Mouse (Mus musculus): Measurements from ENCODE around the gene Lix1l.
A peak's percentile ranks its signal among the peaks of the same experiment; 100 is the strongest.
"Not testable (repeated sequence)": the region's sequence is repeated elsewhere in the genome, so short reads cannot be mapped to it uniquely, and the experiment has no call there.

Lix1l gene

GRCm38 (mm10) chr3:96590657-96591056 lies 10.3 kb upstream of the Lix1l start:
- DNase-seq (ENCODE audit: low spot score): no peak

DNA sequence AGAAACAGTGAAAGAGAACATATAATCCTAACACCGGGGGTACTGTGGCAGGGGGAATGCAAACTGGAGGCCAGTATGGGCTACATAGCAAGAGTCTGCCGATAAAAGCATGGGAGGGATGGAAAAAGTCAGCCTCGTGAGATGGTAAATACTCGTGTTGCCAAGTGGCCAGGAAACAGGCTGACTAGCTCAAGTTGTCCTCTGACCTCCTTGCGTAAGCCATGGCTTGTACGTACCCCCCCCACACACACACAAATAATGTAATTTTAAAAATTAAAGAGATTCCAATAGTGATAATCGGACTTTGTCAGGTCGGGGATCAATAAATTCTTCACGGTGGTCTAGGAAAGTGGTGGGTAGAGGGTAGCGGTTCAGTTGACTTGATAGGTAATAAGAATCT lies 7.6 kb upstream of the Lix1l start:
- DNase-seq (ENCODE audit: low spot score): peak; percentile 26

DNA sequence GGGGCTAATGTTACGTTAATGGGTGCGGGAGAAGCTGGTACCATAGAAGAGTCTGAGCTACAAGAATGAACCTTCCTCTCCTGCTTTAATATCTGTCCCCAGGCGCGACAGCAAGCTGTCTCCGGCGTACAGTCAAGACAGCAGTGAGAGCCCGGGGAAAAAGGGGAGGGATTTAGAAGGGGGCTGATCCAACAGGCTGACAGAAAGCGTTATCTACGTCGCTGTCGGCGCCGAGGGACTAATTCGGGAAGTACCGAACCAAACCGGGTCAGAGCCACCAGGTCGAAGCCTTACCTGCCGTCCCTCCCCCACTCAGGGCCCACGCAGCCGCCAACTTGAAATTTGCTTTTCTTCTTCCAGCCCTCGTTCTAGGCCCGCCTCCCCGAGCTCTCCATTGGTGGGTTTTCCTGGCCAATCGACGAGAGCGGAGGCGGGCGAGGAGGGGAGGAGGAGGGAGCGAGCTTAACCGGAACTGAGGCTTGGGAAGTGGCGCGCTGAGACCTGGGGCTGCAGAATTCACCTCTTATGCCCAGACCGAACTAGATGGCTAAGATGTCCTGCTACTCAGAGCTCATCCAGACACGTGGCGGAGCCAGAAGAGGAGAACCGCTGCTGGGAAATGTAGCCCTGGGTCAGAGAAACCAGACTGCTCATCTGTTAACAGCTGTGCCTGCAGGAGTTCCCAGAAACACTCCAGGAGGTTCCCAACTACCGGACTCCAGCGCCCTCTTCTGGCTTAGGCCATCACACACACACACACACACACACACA lies 7.0 kb upstream of the Lix1l start, which contains the start of gene Polr3gl:
Gene Polr3gl (minus strand): TSS at position 392 of the 771 bp plus-strand sequence.
- DNase-seq (ENCODE audit: low spot score): peak; percentile 95

DNA sequence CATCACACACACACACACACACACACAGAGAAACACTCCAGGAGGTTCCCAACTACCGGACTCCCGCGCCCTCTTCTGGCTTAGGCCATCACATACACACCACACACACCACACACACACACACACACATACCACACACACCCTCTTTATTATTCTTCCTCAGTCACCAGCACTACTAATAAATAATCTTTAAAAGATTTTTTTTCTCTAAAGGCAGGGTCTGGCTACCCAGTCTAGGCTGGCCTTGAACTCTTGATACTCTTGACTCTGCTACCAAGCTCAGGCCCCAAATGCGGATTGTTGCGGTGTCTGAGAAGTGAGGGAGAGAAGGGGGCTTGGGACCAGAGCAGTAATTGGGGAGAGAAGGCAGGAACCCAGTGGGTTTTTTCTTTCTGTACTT lies 6.1 kb upstream of the Lix1l start:
- no peak for DNase-seq (ENCODE audit: low spot score)

GRCm38 (mm10) chr3:96595661-96596060 lies 5.3 kb upstream of the Lix1l start:
- DNase-seq (ENCODE audit: low spot score): no peak

DNA sequence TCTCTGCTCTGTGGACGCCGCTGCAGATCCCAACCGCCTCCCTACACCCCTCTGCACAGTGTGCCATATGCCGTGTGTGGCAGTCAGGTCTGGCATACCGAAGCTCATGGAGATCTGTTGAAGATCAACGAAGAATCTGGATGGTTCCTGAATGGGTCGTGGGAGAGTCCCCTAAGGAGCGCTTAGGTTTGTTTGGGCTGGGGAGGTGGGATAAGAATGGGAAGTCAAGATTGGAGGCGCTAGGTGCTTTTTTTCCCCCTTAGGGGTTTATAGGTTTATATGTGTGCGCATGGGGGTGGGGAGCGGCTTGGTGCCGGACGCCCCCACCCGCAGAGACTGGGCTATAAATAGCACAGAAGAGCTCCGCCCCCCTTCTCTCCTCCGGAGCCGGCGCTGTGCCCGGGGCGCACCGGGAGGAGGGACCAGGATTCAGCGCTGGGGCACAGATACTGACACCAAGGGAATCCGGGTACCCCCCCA lies 4.7 kb upstream of the Lix1l start, which contains the start of gene Ankrd34a:
Gene Ankrd34a (plus strand): TSS at position 409 of the 480 bp plus-strand sequence.
- no peak for DNase-seq (ENCODE audit: low spot score)

DNA sequence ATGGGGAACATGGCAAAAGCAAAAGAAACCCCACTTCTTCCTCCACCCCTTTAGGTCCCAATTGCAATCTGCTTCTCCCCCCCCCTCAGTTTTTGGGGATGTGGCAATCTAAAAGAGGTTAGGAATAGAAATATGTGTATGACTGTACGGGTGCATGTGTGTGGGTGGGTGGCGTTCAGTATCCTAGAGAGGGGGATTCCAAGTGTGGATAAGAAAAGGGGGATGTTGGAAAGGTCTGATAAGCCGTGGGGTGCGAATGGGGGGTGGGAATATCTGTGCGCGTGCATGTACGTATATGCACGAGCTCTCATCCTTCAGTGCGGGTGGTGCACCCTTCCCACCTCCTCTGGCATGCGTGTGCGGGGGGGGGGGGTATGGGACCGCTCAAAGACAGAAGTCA lies 4.1 kb upstream of the Lix1l start:
- no peak for DNase-seq (ENCODE audit: low spot score)

DNA sequence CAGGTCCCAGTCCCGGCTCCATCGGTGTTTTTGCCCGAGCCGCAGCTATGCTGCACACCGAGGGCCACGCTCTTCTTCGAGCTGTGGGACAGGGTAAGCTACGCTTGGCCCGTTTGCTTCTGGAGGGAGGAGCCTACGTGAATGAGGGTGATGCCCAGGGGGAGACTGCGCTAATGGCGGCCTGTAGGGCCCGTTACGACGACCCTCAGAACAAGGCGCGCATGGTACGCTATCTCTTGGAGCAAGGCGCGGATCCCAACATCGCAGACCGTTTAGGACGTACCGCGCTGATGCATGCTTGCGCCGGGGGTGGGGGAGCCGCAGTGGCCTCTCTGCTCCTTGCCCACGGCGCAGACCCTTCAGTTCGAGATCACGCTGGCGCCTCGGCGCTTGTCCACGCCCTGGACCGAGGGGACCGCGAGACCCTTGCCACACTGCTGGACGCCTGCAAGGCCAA lies 3.5 kb upstream of the Lix1l start:
- peak; percentile 12 for DNase-seq (ENCODE audit: low spot score)

DNA sequence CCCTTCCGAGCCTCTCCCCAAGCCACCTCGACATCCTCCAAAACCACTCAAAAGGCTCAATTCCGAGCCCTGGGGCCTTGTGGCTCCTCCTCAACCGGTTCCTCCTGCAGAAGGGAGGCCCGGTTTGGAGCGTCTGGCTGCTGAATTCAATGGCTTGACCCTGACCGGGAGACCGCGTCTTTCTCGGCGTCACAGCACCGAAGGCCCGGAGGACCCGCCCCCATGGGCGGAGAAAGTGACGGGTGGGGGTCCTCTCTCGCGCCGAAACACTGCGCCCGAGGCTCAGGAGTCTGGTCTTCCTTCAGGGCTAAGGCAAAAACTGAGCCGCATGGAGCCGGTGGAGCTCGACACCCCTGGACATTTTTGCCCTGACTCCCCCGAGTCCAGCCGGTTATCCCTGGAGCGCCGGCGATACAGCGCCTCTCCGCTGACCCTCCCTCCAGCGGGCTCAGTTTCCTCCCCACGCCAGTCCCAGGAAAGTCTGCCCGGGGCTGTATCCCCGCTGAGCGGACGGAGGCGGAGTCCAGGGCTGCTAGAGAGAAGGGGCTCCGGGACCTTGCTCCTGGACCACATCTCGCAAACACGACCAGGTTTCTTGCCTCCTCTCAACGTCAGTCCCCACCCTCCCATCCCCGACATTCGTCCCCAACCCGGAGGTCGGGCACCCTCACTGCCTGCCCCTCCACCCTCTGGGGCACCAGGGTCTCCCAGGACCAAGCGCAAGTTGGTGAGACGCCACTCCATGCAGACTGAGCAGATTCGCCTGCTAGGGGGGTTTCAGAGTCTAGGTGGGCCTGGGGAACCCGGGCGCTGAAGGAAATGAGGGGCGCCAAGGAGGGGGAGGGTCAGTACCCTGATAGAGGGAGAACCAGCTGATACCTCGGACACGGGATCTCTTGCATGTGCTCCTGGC lies 2.5 kb upstream of the Lix1l start:
- DNase-seq (ENCODE audit: low spot score): peak; percentile 66

DNA sequence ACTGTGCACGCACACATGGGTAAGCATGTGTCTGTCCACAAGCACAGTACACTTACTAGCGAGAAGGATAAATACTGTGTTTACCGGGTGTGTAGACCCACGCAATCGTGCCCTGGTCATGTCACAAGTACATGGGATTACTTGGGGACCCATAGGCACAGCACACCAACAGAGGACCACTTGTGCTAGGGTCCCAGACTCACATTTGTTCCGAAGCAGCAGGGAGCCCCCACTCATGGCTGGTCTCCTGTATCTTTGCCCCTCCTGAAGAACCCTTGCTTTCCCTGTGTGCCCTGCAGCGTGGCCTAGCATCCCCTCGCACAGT lies 1.9 kb upstream of the Lix1l start:
- DNase-seq (ENCODE audit: low spot score): no peak

- DNase-seq (ENCODE audit: low spot score): no peak
Measured at GRCm38 (mm10) chr3:96599411-96599810, 1.5 kb upstream of the Lix1l start.

DNA sequence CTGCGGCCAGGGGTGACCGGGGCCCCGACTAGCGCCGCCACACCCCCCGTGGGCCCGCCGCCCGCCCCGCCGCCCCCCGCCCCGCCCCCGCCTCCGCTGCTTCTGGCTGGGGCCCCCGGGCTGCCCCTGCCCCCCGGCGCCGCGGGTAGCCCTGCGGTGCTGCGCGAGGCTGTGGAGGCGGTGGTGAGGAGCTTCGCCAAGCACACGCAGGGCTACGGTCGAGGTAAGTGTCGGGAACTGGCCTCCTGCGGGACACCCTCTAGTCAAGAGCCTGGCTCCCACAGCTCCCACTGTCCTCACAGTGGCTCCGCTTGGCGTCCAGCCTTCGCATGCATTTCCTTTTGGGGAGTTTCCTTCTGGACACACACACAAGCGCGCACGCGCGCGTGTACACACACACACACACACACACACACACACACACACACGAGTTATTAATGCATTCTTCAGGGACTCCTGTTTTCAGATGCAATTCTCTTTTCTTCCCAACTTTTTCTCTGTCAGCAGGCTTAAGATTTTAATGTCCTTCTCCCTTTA lies 370 bp downstream of the Lix1l start:
- DNase-seq (ENCODE audit: low spot score): peak; percentile 66

DNA sequence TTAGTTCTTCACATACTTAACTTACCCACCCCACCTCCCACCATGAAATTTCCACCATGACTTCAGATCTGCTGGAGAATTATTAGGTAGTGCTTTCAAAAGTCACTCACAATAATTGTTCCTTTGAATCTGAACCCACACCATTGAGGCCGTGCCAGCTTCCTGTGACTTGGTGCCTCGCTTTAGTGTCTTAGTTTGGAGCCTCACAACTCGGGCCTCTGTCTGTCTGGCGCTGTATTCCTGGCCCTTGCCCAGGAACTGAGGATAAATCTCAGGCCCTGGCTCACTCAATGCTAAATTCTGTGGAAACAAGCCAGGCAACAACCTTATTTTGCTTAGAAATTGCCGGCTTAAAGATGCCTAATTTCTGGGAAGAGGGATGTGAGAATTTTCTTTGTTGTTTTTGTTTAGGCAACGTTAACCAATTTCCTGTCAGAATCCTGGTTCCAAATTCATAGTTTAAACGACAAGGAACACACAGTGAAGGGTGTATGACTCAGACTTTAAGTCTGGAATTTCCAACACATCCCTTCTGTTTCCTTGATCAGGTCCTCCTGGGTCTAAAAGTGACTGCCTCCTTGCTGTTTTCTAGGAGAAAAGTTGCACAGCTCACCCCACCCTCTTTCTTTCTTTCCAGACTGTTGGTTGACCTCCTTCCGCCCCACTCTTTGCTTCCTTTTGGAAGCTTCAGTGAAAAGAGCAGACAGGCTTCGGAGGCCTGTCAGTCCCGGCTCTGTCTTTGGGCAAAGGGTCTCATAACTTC lies 1.2 kb downstream of the Lix1l start:
- no peak for DNase-seq (ENCODE audit: low spot score)

- no peak for DNase-seq (ENCODE audit: low spot score)
Measured at GRCm38 (mm10) chr3:96602704-96603084, 1.7 kb downstream of the Lix1l start.

DNA sequence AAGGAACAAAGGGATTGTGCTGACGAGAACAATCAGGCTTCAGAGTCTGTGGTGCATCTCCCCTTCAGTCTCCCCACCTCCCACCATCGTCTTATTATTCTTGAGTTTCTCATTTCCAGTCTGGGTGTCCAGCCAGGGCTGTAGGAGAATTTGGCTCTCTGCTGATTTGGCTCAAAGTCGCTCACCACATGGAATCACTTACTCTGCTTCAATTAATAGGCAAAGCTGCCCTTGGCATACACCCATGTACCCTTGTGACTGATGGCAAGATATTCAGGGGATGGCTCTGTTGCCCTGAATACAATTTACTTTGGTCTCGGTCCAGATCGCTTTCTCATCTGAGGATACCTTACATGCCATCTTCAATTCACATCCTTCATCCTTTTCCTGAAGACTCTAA lies 2.4 kb downstream of the Lix1l start:
- no peak for DNase-seq (ENCODE audit: low spot score)

- DNase-seq (ENCODE audit: low spot score): not testable (repeated sequence)
Measured at GRCm38 (mm10) chr3:96606007-96606406, 5.1 kb downstream of the Lix1l start.

- DNase-seq (ENCODE audit: low spot score): no peak
Measured at GRCm38 (mm10) chr3:96606618-96607017, 5.7 kb downstream of the Lix1l start.

DNA sequence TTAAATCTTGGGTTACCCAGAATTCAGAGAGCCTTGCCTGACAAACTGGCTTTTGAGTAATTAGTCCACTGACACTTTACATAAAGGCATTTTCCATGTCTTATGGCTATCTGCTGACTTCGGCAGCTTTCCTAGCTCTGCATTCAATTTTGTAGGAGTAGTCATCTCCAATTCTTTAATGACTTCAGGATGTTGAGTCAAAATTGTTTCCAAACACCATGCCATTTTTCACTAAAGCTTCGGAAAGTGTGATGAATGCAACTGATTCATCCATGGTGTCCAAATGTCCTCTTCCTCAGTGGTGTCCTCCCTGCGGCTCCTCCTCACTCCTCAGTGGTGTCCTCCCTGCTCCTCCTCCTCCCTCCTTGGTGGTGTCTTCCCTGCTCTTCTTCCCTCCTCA lies 17.0 kb downstream of the Lix1l start:
- no peak for DNase-seq (ENCODE audit: low spot score)

DNA sequence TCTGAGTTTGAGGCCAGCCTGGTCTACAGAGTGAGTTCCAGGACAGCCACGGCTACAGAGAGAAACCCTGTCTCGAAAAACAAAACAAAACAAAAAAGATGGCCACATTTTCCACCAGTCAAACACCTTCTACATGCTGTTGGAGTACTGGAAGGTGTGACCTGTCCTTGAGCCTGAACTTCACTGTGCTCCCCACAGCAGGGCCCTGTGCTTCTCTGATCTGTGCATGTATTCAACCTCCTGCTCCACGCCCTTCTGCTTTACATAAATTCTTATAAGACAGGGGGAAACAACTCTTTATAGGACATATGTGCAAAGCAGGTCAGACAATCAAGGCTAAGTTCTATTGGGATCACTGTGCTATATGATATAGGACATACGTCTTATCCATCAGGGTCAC lies 22.3 kb downstream of the Lix1l start:
- no peak for DNase-seq (ENCODE audit: low spot score)

DNA sequence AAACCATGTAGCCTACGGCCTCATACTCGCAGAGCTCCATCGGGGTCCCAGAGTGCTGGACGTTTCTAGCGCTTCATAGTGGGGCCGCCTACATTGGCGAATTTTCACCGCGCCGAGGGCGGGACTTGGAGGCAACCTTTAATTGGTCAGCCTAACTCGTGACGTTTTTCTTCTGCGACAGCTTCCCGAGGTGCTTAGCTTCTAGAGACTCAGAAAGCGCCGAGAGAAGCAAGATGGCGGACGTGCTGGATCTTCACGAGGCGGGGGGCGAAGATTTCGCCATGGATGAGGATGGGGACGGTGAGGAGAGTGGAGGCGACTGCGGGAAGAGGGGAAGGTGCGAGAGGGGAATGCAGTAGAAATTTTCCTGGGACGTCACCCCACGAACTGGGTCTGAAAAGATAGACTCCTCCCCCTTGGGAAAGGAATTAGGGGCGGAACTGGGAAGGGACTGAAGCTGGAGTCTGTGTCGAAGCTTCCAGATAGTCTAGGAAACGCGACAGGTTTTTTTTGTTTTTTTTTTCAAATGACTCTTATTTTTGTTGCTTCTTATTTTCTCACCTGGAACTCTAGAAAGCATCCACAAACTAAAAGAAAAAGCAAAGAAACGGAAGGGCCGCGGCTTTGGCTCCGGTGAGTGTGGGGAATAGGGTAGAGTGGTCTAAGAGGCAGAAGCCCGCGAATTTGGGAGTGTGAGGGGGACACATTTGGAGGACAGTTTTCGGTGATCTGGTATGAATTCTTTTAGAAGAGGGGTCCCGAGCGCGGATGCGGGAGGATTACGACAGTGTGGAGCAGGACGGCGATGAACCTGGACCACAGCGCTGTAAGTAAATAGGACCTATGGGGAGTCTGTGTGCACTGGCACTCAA lies 29.0 kb downstream of the Lix1l start, which contains the start of gene Rbm8a:
Gene Rbm8a (plus strand): TSS at position 205 of the 872 bp plus-strand sequence.
- peak; percentile 96 for DNase-seq (ENCODE audit: low spot score)

- no peak for DNase-seq (ENCODE audit: low spot score)
Measured at GRCm38 (mm10) chr3:96632058-96632457, 31.1 kb downstream of the Lix1l start.
